12 mouse cellular contexts compared by ENCODE assay signal in the genomic region with DNA sequence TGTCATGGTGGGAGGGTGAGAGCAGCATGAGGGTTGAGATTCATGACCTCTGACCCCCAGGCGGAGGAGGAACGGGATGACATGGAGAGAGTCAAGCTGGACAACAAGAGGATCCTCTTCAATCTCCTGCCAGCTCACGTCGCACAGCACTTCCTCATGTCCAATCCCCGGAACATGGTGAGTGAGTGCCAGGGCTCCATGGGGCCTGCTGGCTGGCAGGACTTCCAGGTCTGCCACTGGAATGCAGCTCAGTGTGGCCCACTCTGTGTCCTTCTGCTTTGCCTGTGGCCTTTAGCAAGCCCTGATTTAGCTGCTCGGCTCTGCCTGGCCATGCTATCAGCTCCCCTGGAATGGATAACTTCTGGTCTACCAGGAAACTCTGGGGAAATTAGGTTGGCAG. TPM values are rescaled to one million over a fixed set of nuclear protein-coding genes. Genes with fewer than 3 reads are reported as not detected.
DNase-seq lines count a peak whose midpoint lies in the region; ATAC-seq lines count a peak whose summit lies in the region.
"Had no signal": no experiment of that assay in that cellular context is flagged by ENCODE, and none has a peak within 500 bp of the region (broad histone marks: within the 10 kb centered on the region; RNA-seq: fewer than 3 reads in every experiment).

No protein-coding gene starts in this region.

- no peaks in the 10 kb centered on the region for H3K9me3 ChIP-seq in liver, embryonic 16.5 days (replicated peaks; ENCODE audit: control insufficient read depth, low read length)

- no peak overlapping the region for H3K4me2 ChIP-seq in liver, embryonic 16.5 days (ENCODE audit: low read depth, low read length)

- no peaks in the 10 kb centered on the region for H3K36me3 ChIP-seq in liver, embryonic 16.5 days (ENCODE audit: control insufficient read depth, insufficient read depth)

- ATAC-seq in liver, embryonic 16.5 days (ENCODE audit: low read depth): no peak

- WGBS in liver, embryonic 16.5 days (ENCODE audit: insufficient replicate concordance): 57% methylated on average over 6 of the region's 6 CpGs

- H3K9ac ChIP-seq in liver, embryonic 16.5 days (ENCODE audit: low read depth, low read length): no peak overlapping the region

- H3K27me3 ChIP-seq in liver, embryonic 16.5 days (ENCODE audit: control insufficient read depth, insufficient read depth, low read depth, low read length): no peaks in the 10 kb centered on the region

- H3K27ac ChIP-seq in liver, embryonic 16.5 days (ENCODE audit: low read length): peak overlapping the region; percentile 56

- H3K4me1 ChIP-seq in liver, embryonic 16.5 days (ENCODE audit: control insufficient read depth, low read depth, low read length): peaks cover 9% of the 10 kb centered on the region

- peak; percentile 22 for DNase-seq in kidney, adult 18-20 months
- DNase-seq in kidney, postnatal 14 days: no peak
- peak; percentile 76 for DNase-seq in brain, adult 2 months (ENCODE audit: low read depth, low spot score)
- peak; percentile 64 to 79 for DNase-seq in cerebellum, postnatal 10 days
- no peak for DNase-seq in MN1 (ENCODE audit: low spot score)
- no peak for DNase-seq in gastrocnemius, adult 18-20 months (ENCODE audit: low spot score)
- DNase-seq in thymus, postnatal 4 days: no peak
- DNase-seq: adrenal gland, postnatal 36 days had no signal

- H3K4me3 ChIP-seq in liver, embryonic 16.5 days (ENCODE audit: low read depth, low read length): no peak overlapping the region

RNA-seq across cellular contexts. Expression of gene Gm11985, which starts 28.2 kb away (rescaled TPM):
- polyA plus RNA-seq in liver, embryonic 16.5 days (2015; fragmentation: Nextera tagmentation; extraction: Ambion mirVana): not detected in 2 replicates
- not detected for total RNA-seq in gastrocnemius, adult 18-20 months (2021)
- total RNA-seq: adrenal gland, postnatal 36 days; heart, postnatal 25 days; left cerebral cortex, postnatal 10 days had no signal
- polyA plus RNA-seq: neural tube, embryonic 11.5 days had no signal

RNA-seq across cellular contexts. Expression of gene Igfbp1, which starts 37.4 kb away (rescaled TPM):
- 339 and 343 TPM in 2 replicates for polyA plus RNA-seq in liver, embryonic 16.5 days (2015; fragmentation: Nextera tagmentation; extraction: Ambion mirVana)
- total RNA-seq in gastrocnemius, adult 18-20 months (2021): not detected
- total RNA-seq: heart, postnatal 25 days had no signal

RNA-seq across cellular contexts. Expression of gene Igfbp3, which starts 53.6 kb away (rescaled TPM):
- polyA plus RNA-seq in liver, embryonic 16.5 days (2015; fragmentation: Nextera tagmentation; extraction: Ambion mirVana): 14.3 and 14.9 TPM in 2 replicates
- 10 to 100 TPM; 12.0 to 13.4 TPM for total RNA-seq in gastrocnemius, adult 18-20 months (2021)

Comparison
In these comparisons a context has a peak if more than half of its experiments do, and no peak if none do; other contexts are left out.
1. DNase-seq: peak in kidney, adult 18-20 months (single experiment), brain, adult 2 months (single experiment) and cerebellum, postnatal 10 days (2 of 2); none in kidney, postnatal 14 days (single experiment), MN1 (single experiment), gastrocnemius, adult 18-20 months (single experiment) and thymus, postnatal 4 days (single experiment).